Mouse (Mus musculus) spleen, postnatal 14 days (tissue): ENCODE measurements at regions not wholly inside any gene's neighbourhood (a gene's known extent, or its start where the extent isn't known, plus 50 kb on each side); places are given as distances from the start of the nearest gene placed in this dataset.

Experiments
- DNase-seq, 2 experiments: peaks; one replicate each; pipeline ENCODE4 v3.0.0; 2021 to 2022; ENCODE audit warnings: low spot score in 2 of 2

DNA sequence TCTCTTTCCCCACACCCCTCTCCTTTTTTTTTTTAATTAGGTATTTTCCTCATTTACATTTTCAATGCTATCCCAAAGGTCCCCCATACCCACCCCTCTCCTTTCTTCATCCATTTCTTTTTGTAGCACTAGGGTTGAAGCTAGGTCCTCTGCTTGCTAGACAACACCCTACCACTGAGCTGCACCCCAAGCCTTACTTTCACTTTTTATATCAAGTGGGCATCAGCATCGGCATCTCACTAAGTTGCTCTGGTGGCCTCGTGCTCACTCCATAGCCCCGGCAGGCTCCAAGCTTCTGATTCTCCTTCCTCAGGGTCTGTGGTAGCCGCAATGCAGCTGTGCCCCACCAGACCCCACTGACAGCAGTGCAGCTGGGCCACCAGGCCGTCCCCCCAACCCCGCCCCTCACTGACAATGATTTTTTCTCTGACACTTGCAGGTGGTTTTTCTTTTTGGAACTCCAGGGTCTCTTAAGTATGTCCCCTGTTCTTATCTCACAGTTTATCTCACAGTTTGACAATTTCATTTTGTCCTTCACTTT lies 77.5 kb downstream of the Nufip1 start:
- DNase-seq = no peak

- no peak for DNase-seq
Measured at GRCm38 (mm10) chr14:76195324-76195723, 84.6 kb downstream of the Nufip1 start.

- no peak for DNase-seq
Measured at GRCm38 (mm10) chr14:76197357-76197756, 86.7 kb downstream of the Nufip1 start.

- no peak for DNase-seq
Measured at GRCm38 (mm10) chr14:76198406-76198805, 87.7 kb downstream of the Nufip1 start.

DNA sequence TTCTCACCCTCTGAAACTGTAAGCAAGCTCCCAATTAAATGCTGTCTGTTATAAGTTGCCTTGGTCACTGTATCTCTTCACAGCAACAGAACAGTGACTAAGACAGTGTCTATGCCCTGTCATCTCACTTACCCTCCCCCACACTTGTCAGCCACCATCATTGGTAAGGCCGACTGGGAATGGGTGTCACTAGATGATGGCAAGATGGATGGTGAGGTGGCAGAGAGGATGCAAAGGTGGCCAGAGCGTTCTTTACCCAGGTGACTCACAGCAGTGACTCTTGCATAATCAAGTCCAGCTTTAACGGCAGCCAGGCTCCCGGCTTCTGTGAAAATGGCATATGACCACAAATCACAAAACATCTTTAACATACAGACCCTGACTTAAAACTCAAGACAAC lies 91.9 kb downstream of the Nufip1 start:
- DNase-seq = no peak

- DNase-seq = no peak
Measured at GRCm38 (mm10) chr14:76203135-76203534, 92.4 kb downstream of the Nufip1 start.

DNA sequence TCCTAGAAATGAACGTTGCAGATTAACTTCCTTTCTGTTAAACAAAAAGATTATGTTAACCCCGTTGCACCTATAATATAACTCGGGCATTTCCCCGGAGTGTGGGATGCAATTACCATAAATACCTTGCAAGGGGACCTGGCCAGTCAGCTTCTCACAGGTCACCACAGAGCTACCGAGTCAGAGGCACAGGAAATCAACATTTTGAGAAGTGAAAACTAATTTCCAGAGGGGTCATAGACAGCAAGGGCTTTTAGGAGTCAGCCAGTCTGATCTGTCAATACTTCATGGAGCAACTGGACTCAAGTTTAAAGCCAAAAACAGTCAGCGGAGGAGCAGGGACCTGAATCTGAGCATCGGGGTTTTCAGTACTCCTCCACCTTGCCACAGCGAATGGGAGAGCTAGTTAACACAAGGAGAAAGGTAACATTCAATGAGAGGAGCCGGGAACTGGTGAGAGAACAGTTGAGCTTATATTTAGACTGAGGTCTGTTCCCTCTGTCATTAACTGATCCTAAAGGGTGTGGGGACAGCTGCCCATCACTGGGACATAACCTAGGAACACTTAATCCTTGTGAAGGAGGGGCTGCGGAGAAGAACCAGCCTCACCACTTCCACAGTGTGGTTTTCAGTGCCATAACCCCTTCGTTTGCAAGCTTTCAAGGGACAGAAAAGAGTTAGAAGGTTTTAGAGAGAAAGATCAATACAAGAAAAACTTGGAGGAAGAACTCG lies 105.9 kb downstream of the Nufip1 start:
- no peak for DNase-seq

GRCm38 (mm10) chr14:76217178-76217500 lies 106.4 kb downstream of the Nufip1 start:
- peak in 1 of 2 experiments; percentile 2 for DNase-seq

DNA sequence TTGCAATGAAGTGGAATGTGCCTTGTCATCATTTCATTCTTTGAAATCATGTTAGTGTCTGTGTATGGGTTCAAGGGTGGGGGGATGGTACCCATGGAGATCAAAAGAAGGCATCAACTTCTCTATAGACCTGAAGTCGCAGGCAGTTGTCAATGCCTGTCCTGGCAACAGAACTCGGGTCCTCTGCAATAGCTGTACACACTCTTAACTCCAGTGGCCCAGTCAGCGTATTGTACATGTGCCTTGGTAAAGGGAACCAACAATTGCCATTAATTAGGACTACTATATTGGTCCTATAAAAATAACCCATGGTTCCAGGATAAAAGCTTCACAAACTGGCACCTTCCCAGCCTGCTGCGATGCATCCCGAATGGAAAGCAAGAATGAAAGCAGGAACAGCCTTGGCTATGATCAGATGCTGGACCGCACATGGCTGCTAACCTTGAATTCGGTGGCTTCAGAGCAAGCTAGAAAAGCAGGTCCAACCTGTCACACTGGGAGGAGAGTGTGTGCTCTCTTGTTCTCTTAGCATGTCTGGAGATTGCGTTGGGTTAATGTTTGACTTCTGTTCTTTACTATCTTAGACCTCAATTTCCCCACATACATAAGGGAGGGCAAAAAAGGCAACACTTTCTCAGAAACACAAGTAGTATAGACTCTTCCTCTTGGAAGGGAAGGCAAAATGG lies 107.0 kb downstream of the Nufip1 start:
- DNase-seq = no peak

DNA sequence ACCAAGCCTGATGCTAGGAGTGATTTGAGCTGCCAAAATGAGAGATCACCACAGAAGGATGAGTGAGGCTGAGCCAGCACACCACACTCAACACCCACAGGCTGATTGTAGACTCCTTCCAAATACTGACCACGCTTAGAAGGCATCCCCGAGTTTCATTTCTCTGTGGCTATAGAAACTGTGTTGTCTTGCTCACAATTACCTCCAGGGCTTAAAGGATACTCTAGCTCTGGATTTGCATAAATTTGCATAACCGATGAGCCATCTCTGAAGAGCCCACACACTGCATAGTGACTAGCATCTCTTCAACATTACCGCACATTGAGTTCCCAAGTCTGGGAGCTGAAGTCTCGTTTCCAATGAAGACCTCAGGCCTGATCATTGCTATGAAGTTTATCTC lies 110.3 kb downstream of the Nufip1 start:
- DNase-seq = no peak

GRCm38 (mm10) chr14:76221617-76222319 lies 111.1 kb downstream of the Nufip1 start:
- DNase-seq = no peak

- no peak for DNase-seq
Measured at GRCm38 (mm10) chr14:76222320-76222626, 111.6 kb downstream of the Nufip1 start.

- DNase-seq = no peak
Measured at GRCm38 (mm10) chr14:76223036-76223650, 112.5 kb downstream of the Nufip1 start.

GRCm38 (mm10) chr14:76223903-76224302 lies 113.2 kb downstream of the Nufip1 start:
- DNase-seq = no peak

DNA sequence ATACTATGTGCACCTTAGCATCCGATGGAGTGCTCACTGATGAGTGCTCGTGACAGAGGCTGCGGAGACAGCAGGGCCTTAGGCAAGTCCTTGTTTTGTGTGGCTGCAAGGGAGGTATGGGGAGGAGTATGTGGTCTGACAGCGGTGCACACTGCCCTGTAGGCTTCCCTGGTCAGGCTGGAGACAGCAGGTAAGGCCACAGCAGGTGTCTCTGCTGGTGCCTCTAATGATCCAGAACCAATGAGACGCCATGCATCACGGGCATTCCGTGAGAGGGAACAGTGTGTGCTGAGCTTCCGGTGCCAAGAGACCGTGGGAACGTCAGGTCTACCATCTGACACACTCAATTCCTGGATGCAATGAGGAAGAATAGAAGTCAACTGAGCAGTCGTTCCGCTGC lies 114.8 kb downstream of the Nufip1 start:
- no peak for DNase-seq

DNA sequence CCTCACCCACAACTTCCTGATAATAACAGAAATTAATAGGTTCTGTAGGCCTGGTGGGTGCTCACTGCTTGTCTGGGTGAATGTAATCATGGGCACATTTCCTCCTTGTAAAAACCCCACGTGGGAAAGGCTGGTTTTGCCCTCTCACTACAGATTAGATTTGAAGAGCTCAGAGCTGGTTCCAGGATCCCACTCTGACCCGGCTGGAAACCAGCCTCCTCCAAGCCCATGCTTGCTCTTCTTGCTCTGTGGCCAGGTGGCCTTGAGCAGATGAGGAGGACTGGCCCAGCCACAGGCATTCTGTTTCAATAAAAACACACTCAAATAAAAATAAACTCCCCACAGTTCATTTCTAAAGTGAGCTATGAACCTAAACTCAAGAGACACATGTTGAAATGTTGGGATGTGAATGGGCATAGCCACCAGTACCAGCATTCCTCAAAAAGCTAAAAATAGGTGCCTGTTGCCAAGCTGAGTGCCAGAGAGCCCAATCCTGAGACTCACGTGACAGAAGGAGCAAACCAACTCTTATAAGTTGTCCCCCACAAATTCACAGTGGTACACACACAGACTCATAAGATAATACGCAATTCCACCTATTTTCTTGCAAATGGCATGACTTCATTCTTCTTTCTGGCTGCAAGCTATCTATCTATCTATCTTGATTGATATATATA lies 116.1 kb downstream of the Nufip1 start:
- no peak for DNase-seq

- no peak for DNase-seq
Measured at GRCm38 (mm10) chr14:76228968-76229555, 118.4 kb downstream of the Nufip1 start.

DNA sequence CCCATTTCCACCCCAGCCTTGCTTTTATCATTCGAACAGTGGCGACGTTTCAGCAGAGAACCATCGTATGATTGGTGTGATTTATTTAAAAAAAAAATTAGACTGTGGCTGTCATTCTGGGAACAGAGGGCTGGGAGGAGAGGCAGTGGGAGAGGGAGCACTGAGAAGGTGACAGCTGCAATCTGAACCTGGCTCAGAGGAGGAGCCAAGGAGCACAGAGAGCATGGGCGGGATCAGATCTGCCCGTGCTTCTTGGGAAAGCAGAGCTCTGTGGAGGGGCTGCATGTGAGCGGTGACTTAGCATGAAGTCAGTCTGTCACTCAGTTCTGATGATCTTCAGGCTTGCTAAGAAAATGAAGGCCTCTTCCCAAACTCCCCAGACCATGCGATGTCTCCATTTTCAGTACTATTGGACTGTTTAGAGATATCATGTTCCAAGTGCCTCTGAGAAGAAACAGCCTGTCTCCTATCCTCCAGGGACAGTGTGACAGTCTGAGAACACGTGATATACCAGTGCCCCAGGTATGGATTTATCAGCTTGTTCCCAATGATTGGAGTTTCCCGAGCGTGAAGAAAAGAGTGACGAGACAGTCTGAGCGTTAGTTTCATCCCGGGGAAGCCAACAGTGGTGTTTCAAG lies 129.3 kb downstream of the Nufip1 start:
- DNase-seq = no peak

DNA sequence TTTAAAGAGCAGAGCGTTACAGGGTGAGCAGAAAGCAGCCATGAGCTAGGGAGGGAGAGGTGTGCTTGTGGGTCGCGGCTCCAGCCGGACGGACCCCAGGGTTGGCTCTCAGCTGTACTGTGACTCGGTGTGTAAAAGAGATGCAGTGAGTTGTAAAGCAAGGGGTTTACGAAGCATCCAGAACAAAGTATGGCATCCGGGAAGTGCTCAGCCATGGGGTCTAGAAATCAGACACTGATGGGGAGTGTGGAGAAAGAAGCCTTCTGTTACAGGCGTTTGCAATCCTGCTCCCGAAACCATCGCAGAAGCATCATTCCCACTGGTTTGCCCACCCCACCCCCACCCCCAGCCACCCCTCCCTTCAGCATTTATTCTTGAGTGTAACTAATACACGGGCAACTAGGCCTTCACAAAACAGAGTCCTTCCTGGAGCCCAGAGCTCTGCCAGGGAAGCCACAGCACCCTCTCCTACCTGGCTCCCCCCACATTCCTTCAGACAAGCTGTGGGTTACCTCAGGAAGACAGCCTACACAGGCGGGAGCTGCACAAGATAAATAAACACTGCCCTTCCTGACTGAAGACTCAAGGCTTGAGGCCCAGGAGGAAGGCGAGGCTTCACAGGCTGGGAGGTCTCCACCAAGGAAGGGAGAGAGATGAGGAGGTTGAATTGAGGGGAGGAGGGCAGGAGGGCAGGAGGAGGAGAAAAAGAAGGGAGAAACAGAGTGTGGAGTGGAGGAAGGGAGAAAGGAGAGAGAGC lies 133.1 kb downstream of the Nufip1 start:
- DNase-seq = no peak

GRCm38 (mm10) chr14:76244338-76245062 lies 133.8 kb downstream of the Nufip1 start:
- DNase-seq = no peak
